Mouse (Mus musculus): ENCODE measurements at regions not wholly inside any gene's neighbourhood (a gene's known extent, or its start where the extent isn't known, plus 50 kb on each side); places are given as distances from the start of the nearest gene placed in this dataset.

GRCm38 (mm10) chr3:147103428-147103827 is 251.3 kb downstream of the Ttll7 start:
- TF ChIP-seq CTCF (conservative IDR thresholded peaks at IDR 0.05; ENCODE audit: low read length) = no peak
- TF ChIP-seq NANOG (IDR thresholded peaks at IDR 0.05; ENCODE audit: borderline replicate concordance, low read length) = no peak
- no peak for TF ChIP-seq POU5F1 (IDR thresholded peaks at IDR 0.05; ENCODE audit: borderline replicate concordance, low read length)
